Mouse (Mus musculus) urinary bladder, postnatal 10 days (tissue): ENCODE data around the gene Mamdc4.

Experiments used
- DNase-seq: peaks from one replicate; pipeline ENCODE4 v3.0.0; 2022; ENCODE audit warnings: low spot score

The Mamdc4 gene

GRCm38 (mm10) chr2:25582466-25583119, 7.9 kb upstream of the Mamdc4 start:
- DNase-seq, result no peak

GRCm38 (mm10) chr2:25581901-25582301, 7.3 kb upstream of the Mamdc4 start:
- DNase-seq, result no peak

- DNase-seq, result no peak
These were observed 6.7 kb upstream of the Mamdc4 start, which contains the start of gene Ajm1 for GRCm38 (mm10) chr2:25581294-25581864. Gene Ajm1, minus strand, starts transcription at chr2:25581757.

- DNase-seq, result no peak
These were observed 6.0 kb upstream of the Mamdc4 start for GRCm38 (mm10) chr2:25580621-25581101.

DNA sequence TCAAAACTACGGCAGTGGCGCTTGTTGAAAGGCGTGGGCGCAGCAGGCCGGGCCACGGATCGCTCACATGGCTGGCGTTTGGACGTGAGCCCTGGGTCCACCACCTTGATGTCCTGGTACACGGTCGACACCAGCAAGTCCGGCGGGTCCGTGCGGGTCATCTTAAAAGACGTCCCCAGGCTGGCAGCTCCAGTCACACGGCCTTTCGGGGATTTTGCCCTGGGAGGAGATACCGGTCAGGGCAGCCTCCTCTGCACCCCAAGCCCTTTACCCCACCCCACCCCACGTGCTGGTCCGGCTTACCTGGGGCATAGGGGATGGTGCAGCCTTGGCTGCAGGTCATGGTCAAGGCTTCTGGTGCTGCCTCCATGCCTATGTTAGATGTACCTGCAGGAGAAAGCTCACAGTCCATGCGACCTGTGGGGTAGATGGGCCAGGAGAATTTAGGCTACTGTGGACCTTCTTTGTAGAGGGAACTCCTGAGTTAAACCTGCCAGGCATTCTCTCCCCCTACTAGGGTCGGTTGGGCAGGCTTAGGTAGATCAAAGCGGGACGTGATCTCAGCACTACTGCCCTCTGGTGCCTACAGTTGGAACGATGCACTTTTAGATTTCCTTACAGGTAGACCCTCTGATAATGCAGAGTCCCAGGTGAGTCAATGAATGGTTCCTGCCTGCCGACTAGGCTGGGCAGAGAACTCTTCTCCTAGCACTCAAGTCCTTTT, 5.3 kb upstream of the Mamdc4 start:
- no peak for DNase-seq

GRCm38 (mm10) chr2:25578796-25579736, 4.4 kb upstream of the Mamdc4 start:
- DNase-seq, result no peak

DNA sequence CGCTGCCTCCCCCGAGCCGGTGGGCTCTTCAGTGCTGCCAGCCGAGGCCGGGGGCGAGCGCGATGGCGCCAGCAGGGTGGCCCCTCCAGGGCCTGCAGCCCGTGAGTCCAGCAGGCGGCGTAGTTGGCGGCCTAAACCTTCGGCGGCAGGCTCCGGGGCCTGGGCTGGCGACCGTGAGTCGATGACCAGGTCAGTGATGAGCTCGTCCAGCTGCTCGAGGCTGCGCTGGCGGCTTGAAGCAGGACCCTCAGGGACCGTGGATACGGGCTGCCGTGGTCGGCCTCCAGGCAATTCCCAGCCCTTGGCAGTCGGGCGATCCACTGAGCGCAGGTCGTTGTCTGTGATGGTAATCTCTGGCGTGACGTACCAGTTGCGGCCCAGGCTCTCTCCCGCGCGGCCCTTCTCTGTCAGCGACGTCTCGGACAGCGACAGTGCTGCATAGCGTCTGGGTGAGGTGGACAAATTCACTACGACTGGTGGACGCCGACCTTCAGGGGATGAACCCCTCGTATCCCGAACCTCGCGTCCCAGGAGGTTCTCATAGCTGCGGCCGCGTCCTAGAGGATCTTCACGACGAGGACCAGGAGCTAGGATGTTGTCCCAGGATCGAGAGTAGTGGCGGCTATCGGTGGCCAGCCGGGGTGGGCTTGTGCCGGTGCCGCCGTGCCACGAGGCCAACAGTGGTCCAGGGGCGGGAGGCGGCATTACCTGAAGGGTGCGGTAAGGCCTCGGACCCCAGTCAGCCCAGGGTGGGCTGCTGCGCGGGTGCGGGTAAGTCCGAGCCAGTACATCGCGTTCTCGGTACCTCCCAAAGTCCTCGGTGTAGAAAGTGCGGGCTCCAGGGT, 3.5 kb upstream of the Mamdc4 start:
- no peak for DNase-seq

DNA sequence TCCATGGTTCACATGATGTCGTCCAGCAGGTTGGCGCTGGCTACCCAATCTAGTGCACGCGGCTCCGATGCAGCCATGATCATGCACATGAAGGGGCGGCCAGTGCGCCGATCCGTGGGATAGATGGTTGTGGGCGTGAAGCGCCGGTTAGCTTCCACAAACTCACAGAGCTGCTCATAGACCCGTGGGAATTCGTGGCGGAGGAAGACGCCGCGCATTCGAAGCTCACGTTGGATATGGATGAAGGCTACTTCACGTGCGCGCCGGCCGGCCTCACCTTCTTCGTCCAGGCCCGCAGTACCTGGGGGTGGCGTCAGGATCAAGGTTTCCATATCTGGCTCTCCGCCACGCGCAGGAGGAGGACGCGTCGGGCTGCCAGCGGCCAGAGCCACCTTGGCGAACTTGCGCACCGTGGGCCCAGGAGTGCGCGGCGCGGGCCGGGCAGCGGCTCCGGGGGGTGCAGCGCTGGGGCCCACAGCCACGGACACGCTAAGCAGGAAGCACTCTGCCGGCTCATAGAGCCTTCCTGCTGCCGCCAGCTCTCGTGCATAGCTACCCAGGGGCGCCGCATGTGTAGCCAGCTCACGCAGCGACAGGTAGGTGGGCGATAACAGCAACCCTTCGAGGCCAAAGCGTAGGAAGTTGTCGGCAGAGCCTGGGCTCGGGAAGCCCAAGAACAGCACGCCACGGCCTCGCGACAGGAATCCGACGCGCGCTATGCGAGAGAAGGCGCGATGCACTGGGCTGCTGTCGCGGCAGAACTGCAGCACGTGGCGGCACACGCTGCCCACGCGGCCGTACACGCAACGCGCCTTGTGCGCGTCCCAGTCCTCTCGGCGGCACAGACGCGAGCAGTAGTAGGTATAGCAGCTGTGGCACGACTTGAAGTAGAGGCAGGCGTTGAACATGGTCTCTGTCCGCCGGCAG, 2.6 kb upstream of the Mamdc4 start:
- no peak for DNase-seq

DNA sequence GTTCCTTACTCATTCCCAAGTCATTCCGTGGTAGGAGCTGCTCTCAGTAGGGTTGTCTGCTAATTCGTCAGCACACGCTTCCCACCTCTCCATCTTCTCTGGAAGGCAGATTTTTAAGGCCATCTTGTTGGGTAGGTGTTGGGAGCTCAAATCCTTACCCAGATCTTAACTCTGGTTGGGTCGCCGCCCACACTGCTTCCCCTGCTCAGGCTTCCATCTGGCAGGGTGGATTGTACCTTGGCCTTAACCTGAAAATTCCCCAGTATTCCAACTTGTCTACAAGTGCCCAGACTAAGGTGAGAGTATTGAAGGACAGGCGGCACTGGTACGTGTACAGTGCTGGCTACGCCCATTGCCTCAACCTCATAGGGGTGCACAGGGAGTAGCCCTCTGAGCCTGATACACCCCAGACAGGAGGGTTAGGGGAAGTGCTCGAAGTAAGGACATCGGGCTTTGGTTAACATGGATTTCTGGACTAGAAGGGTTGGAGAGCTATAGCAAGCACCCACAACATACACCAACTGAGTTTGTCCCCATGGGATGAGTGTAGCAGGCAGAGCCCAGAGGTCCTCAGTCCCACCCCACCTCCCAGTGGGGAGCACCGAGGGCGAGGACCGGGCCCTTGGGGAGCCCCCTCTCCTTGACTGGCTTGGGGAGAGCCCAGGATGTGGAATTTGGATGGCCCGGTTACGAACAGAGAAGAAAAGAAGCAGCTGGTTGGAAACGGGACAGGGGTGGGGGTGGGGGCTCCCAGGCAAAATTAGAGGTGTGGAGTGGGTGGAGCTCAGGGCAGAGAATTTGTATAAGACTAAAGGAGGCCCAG, 1.6 kb upstream of the Mamdc4 start:
- no peak for DNase-seq

GRCm38 (mm10) chr2:25575432-25576027, 885 bp upstream of the Mamdc4 start:
- no peak for DNase-seq

- DNase-seq, result no peak
These were observed 509 bp downstream of the Mamdc4 start for GRCm38 (mm10) chr2:25574136-25574535.

GRCm38 (mm10) chr2:25573068-25573467, 1.6 kb downstream of the Mamdc4 start:
- no peak for DNase-seq

GRCm38 (mm10) chr2:25571221-25571620, 3.4 kb downstream of the Mamdc4 start:
- no peak for DNase-seq

DNA sequence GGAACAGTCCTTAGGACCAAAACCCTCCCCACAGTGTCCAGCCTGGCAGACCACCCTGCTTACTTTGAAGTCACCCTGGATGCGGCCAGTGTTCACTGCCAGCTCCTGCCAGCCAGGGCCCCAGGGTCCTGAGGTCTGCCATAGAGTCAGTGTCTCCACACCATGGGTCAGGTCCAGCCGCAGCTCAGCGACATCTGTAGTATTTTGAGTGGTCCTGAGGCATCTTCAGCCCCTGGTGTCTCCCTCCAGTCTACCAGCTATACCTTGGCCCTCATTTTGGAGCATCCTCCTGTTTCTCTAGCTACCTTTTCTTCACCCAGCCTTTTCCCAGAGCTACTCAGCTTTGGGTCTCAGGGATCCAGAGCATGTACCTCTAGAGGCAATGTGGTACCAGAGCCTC, 5.3 kb downstream of the Mamdc4 start:
- DNase-seq, result no peak

DNA sequence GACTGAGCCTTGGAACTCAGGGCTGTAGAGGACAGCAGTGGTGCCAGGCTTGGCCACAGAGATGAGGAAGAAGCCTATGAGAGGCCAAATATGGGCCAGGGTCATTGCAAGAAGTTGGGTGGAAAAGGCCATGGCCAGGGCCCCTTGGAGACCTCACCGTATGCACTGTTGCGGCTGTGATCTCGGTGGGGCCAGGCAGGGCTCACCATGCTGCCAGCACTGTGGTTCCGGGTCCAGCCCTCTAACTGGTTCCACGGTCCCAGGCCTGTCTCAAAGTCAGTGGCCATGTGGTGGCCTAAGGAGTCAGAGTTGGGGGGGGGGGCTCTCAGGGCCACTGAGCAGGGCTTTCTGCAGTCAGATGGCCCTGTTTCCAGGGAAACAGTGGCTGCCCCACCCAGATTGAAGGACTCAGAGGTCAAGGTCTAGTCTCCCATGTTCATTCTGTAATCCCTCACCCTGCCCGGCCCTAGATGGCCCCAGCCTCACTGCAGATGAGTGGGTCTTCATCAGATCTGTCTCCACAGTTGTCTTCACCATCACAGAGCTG, 6.1 kb downstream of the Mamdc4 start:
- no peak for DNase-seq

- no peak for DNase-seq
These were observed 8.1 kb downstream of the Mamdc4 start for GRCm38 (mm10) chr2:25566558-25566957.

DNA sequence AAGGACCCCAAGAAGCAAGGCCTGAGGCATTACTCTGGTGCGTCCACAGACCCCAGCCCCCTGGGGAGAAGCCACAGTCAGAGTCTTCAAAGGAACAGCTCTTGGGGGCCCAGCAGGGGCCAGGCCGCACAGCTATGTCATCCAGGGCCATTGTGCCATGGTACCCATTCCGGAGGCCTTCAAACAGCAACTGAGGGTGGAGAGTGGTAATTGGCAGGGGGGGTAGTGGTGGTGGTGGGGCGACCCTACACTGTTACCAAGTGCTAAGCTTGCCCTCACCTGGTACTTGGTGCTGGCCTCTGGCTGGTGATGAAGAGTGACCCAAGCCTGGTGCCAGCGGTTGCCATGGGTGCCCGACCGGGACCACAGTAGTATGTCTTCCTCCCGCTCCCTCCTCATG, 8.9 kb downstream of the Mamdc4 start:
- no peak for DNase-seq

DNA sequence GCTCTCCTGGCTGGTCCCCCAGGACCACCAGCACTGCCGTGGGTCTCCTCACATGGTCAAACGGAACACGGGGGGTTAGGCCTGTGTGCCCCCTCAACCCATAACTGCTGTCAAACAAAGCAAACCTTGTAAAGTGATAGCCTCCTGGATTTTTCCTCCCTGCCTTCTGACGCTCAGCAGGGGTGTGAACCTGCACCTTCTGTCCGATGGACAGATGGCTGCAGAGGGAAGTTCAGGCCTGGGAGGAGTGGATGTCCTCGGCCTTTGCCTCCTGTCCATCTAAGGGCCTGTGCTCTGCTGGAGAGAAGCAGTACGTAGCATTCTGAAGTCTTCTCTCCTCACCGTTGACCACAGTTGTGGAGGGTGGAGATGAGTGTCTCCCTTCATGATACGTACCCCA, 12.7 kb downstream of the Mamdc4 start:
- DNase-seq, result no peak
